Mouse (Mus musculus) heart, embryonic 10.5 days (tissue): ENCODE data around the gene 9430015G10Rik. TPM values are rescaled to one million over a fixed set of nuclear protein-coding genes. Genes with fewer than 3 reads are reported as not detected.

Experiments used
- DNase-seq: peaks from one replicate; pipeline ENCODE4 v3.0.0-alpha.2; 2017; ENCODE audit warnings: low spot score
- H3K27ac ChIP-seq: fragments of 300-500 bp; sonication (generic); 2 replicates; pipeline ENCODE4 v1.5.1; 2016; ENCODE audit warnings: mild to moderate bottlenecking
- H3K27me3 ChIP-seq: fragments of 300-500 bp; sonication (generic); 2 replicates; pipeline ENCODE4 v1.6.1; 2016; ENCODE audit warnings: mild to moderate bottlenecking; ENCODE audit not compliant: poor library complexity, insufficient read depth, severe bottlenecking
- H3K36me3 ChIP-seq: fragments of 300-500 bp; sonication (generic); 2 replicates; pipeline ENCODE4 v1.6.1; 2016; ENCODE audit warnings: mild to moderate bottlenecking, moderate library complexity
- H3K4me1 ChIP-seq: fragments of 300-500 bp; sonication (generic); 2 replicates; pipeline ENCODE4 v1.6.1; 2016; ENCODE audit warnings: mild to moderate bottlenecking
- H3K4me3 ChIP-seq: fragments of 300-500 bp; sonication (generic); 2 replicates; pipeline ENCODE4 v1.5.1; 2016; ENCODE audit warnings: mild to moderate bottlenecking, moderate library complexity
- H3K9me3 ChIP-seq: fragments of 300-500 bp; sonication (generic); 2 replicates; pipeline ENCODE4 v1.6.1; 2016; ENCODE audit warnings: mild to moderate bottlenecking, moderate library complexity
- WGBS: fragments of 180-500 bp; shearing (Covaris S2); methylation state at CpG from one replicate; pipeline ENCODE4 v1.1.7; 2016; 5-methylcytosine and 5-hydroxymethylcytosine counted together
- polyA plus RNA-seq: library from polyadenylated mRNA; unstranded; fragments of >200 nt; fragmentation: Nextera tagmentation; extraction: Ambion mirVana; gene quantifications from 2 replicates; pipeline ENCODE4 v1.2.1, GENCODE M21; 2016

Gene 9430015G10Rik
- polyA plus RNA-seq, 1 experiment from 2014 or later: 45.6 TPM

- peaks cover 15% of the 10 kb centered on the region for H3K4me1 ChIP-seq
Measured at GRCm38 (mm10) chr4:156108606-156109546, 906 bp upstream of the 9430015G10Rik start.

GRCm38 (mm10) chr4:156124077-156124476, 14.3 kb downstream of the 9430015G10Rik start:
- H3K27me3 ChIP-seq: no peaks in the 10 kb centered on the region
- H3K36me3 ChIP-seq: peaks cover 88% of the 10 kb centered on the region
- no peak overlapping the region for H3K4me3 ChIP-seq
- no peak for DNase-seq
- H3K9me3 ChIP-seq: no peaks in the 10 kb centered on the region
- WGBS: 96% methylated on average over 7 of the region's 7 CpGs
- no peak overlapping the region for H3K27ac ChIP-seq
- no peaks in the 10 kb centered on the region for H3K4me1 ChIP-seq

More at GRCm38 (mm10) chr4:156108606-156109546, 906 bp upstream of the 9430015G10Rik start:
- Histone ChIP-seq H3K4me3 (peak overlapping the region; percentile 87), H3K9me3 (no peaks in the 10 kb centered on the region), H3K27ac (peak overlapping the region; percentile 96), H3K36me3 (no peaks in the 10 kb centered on the region), H3K27me3 (no peaks in the 10 kb centered on the region)
- WGBS: 31% methylated on average over 13 of the region's 13 CpGs
- peak; percentile 88 for DNase-seq

- H3K4me1 ChIP-seq: 0 out of 2 replicates have a peak, but pooled peaks cover under 1% of the 10 kb centered on the region
- no peak overlapping the region for H3K4me3 ChIP-seq
- WGBS: 91% methylated on average over 6 of the region's 6 CpGs
- H3K9me3 ChIP-seq: no peaks in the 10 kb centered on the region
- H3K27me3 ChIP-seq: no peaks in the 10 kb centered on the region
- no peak for DNase-seq
- H3K36me3 ChIP-seq: peaks cover 75% of the 10 kb centered on the region
- H3K27ac ChIP-seq: no peak overlapping the region
Measured at GRCm38 (mm10) chr4:156125393-156125792, 15.6 kb downstream of the 9430015G10Rik start.

GRCm38 (mm10) chr4:156126841-156127240, 17.1 kb downstream of the 9430015G10Rik start:
- 87% methylated on average over 7 of the region's 7 CpGs for WGBS
- no peaks in the 10 kb centered on the region for H3K9me3 ChIP-seq
- peaks cover 60% of the 10 kb centered on the region for H3K36me3 ChIP-seq
- H3K27ac ChIP-seq: no peak overlapping the region
- peaks cover 10% of the 10 kb centered on the region; the same call in 1 of the 2 replicates for H3K4me1 ChIP-seq
- no peak for DNase-seq
- H3K4me3 ChIP-seq: no peak overlapping the region
- H3K27me3 ChIP-seq: no peaks in the 10 kb centered on the region

GRCm38 (mm10) chr4:156128746-156129145, 19.0 kb downstream of the 9430015G10Rik start:
- Histone ChIP-seq H3K36me3 (peaks cover 41% of the 10 kb centered on the region), H3K4me1 (peaks cover 10% of the 10 kb centered on the region; the same call in 1 of the 2 replicates), H3K9me3 (no peaks in the 10 kb centered on the region), H3K4me3 (no peak overlapping the region), H3K27me3 (no peaks in the 10 kb centered on the region), H3K27ac (no peak overlapping the region)
- DNase-seq: no peak
- WGBS: 78% methylated on average over 5 of the region's 5 CpGs

- no peak within 1 kb of the TSS for H3K27ac ChIP-seq
- H3K4me3 ChIP-seq: no peak within 1 kb of the TSS
- no peaks in the 10 kb centered on the region for H3K27me3 ChIP-seq
- peaks cover 10% of the 10 kb centered on the region; the same call in 1 of the 2 replicates for H3K4me1 ChIP-seq
- H3K36me3 ChIP-seq: peaks cover 25% of the 10 kb centered on the region
- 80% methylated on average over 15 of the region's 15 CpGs for WGBS
- no peak for DNase-seq
- H3K9me3 ChIP-seq: no peaks in the 10 kb centered on the region
Measured at GRCm38 (mm10) chr4:156130436-156130835, 20.7 kb downstream of the 9430015G10Rik start, which contains the start of gene Rnf223. Gene Rnf223, plus strand, starts transcription at chr4:156130513.

GRCm38 (mm10) chr4:156130940-156131339, 21.2 kb downstream of the 9430015G10Rik start:
- Histone ChIP-seq H3K4me1 (peaks cover 10% of the 10 kb centered on the region; the same call in 1 of the 2 replicates), H3K27me3 (no peaks in the 10 kb centered on the region), H3K4me3 (no peak overlapping the region), H3K27ac (no peak overlapping the region), H3K9me3 (no peaks in the 10 kb centered on the region), H3K36me3 (peaks cover 20% of the 10 kb centered on the region)
- WGBS: 71% methylated on average over 10 of the region's 10 CpGs
- no peak for DNase-seq

- Histone ChIP-seq H3K27ac (no peak overlapping the region), H3K36me3 (no peaks in the 10 kb centered on the region), H3K27me3 (no peaks in the 10 kb centered on the region), H3K4me1 (peaks cover 10% of the 10 kb centered on the region; the same call in 1 of the 2 replicates), H3K9me3 (peaks cover 2% of the 10 kb centered on the region; the same call in 1 of the 2 replicates), H3K4me3 (no peak overlapping the region)
- 69% methylated on average over 5 of the region's 5 CpGs for WGBS
- no peak for DNase-seq
Measured at GRCm38 (mm10) chr4:156133334-156133733, 23.6 kb downstream of the 9430015G10Rik start.

- Histone ChIP-seq H3K27ac (no peak overlapping the region), H3K4me3 (no peak overlapping the region), H3K27me3 (no peaks in the 10 kb centered on the region), H3K4me1 (peaks cover 10% of the 10 kb centered on the region; the same call in 1 of the 2 replicates), H3K9me3 (peaks cover 6% of the 10 kb centered on the region; the same call in 1 of the 2 replicates), H3K36me3 (no peaks in the 10 kb centered on the region)
- 82% methylated on average over 12 of the region's 12 CpGs for WGBS
- no peak for DNase-seq
Measured at GRCm38 (mm10) chr4:156133943-156134605, 24.3 kb downstream of the 9430015G10Rik start.

GRCm38 (mm10) chr4:156135112-156135511, 25.3 kb downstream of the 9430015G10Rik start:
- no peak overlapping the region for H3K4me3 ChIP-seq
- 91% methylated on average over 13 of the region's 13 CpGs for WGBS
- H3K36me3 ChIP-seq: no peaks in the 10 kb centered on the region
- H3K4me1 ChIP-seq: peaks cover 10% of the 10 kb centered on the region; the same call in 1 of the 2 replicates
- H3K27ac ChIP-seq: no peak overlapping the region
- no peaks in the 10 kb centered on the region for H3K27me3 ChIP-seq
- H3K9me3 ChIP-seq: peaks cover 6% of the 10 kb centered on the region; the same call in 1 of the 2 replicates
- no peak for DNase-seq

- Histone ChIP-seq H3K36me3 (no peaks in the 10 kb centered on the region), H3K4me1 (peaks cover 7% of the 10 kb centered on the region; the same call in 1 of the 2 replicates), H3K4me3 (no peak overlapping the region), H3K9me3 (peaks cover 6% of the 10 kb centered on the region; the same call in 1 of the 2 replicates), H3K27me3 (no peaks in the 10 kb centered on the region), H3K27ac (no peak overlapping the region)
- DNase-seq: no peak
- 94% methylated on average over 14 of the region's 14 CpGs for WGBS
Measured at GRCm38 (mm10) chr4:156135801-156136200, 26.0 kb downstream of the 9430015G10Rik start.

GRCm38 (mm10) chr4:156136285-156137100, 26.7 kb downstream of the 9430015G10Rik start:
- peaks cover 6% of the 10 kb centered on the region; the same call in 1 of the 2 replicates for H3K9me3 ChIP-seq
- DNase-seq: no peak

More at GRCm38 (mm10) chr4:156136285-156137100, 26.7 kb downstream of the 9430015G10Rik start:
- Histone ChIP-seq H3K27ac (no peak overlapping the region), H3K4me3 (no peak overlapping the region), H3K4me1 (peaks cover 1% of the 10 kb centered on the region; the same call in 1 of the 2 replicates), H3K27me3 (no peaks in the 10 kb centered on the region), H3K36me3 (no peaks in the 10 kb centered on the region)
- 92% methylated on average over 30 of the region's 30 CpGs for WGBS
